Mouse (Mus musculus) limb, embryonic 10.5 days (tissue): ENCODE results near the gene Akt1s1. TPM values are rescaled to one million over a fixed set of nuclear protein-coding genes. Genes with fewer than 3 reads are reported as not detected.

Source experiments
- DNase-seq: peaks from one replicate; pipeline ENCODE4 v3.0.0-alpha.2; 2017; ENCODE audit warnings: low spot score
- H3K27ac ChIP-seq: fragments of 300-500 bp; sonication (generic); 2 replicates; pipeline ENCODE4 v1.5.1; 2016; ENCODE audit warnings: mild to moderate bottlenecking
- H3K27me3 ChIP-seq: fragments of 300-500 bp; sonication (generic); 2 replicates; pipeline ENCODE4 v1.6.1; 2016; ENCODE audit warnings: low read depth, mild to moderate bottlenecking; ENCODE audit not compliant: poor library complexity, severe bottlenecking
- H3K36me3 ChIP-seq: fragments of 300-500 bp; sonication (generic); 2 replicates; pipeline ENCODE4 v1.6.1; 2016; ENCODE audit warnings: mild to moderate bottlenecking, moderate library complexity
- H3K4me1 ChIP-seq: fragments of 300-500 bp; sonication (generic); 2 replicates; pipeline ENCODE4 v1.6.1; 2016
- H3K4me3 ChIP-seq: fragments of 300-500 bp; sonication (generic); 2 replicates; pipeline ENCODE4 v1.5.1; 2016; ENCODE audit warnings: mild to moderate bottlenecking, moderate library complexity
- H3K9me3 ChIP-seq: fragments of 300-500 bp; sonication (generic); replicated peaks from 2 replicates; pipeline ENCODE4 v1.6.1; 2016; ENCODE audit warnings: mild to moderate bottlenecking
- WGBS: fragments of 180-500 bp; shearing (Covaris S2); methylation state at CpG from one replicate; pipeline ENCODE4 v1.1.7; 2016; 5-methylcytosine and 5-hydroxymethylcytosine counted together
- microRNA counts: library from miRNA; unstranded; fragments of <30 nt; microRNA quantifications from one replicate; lab custom pipeline; 2017
- microRNA-seq: library from miRNA; unstranded; fragments of <30 nt; microRNA quantifications from one replicate; pipeline ENCODE4, GENCODE M21; 2017
- polyA plus RNA-seq: library from polyadenylated mRNA; unstranded; fragments of >200 nt; fragmentation: Nextera tagmentation; extraction: Ambion mirVana; gene quantifications from 2 replicates; pipeline ENCODE4 v1.2.1, GENCODE M21; 2016

Gene Akt1s1
- polyA plus RNA-seq, 1 experiment from 2014 or later: 99.6 TPM

GRCm38 (mm10) chr7:44892276-44892921, 43.6 kb downstream of the Akt1s1 start, which contains the start of gene Med25:
Med25 (minus strand) TSS chr7:44892712.
- Histone ChIP-seq H3K4me1 (peaks cover 43% of the 10 kb centered on the region), H3K27ac (peak within 1 kb of the TSS; percentile 98), H3K4me3 (peak within 1 kb of the TSS; percentile 88), H3K36me3 (peaks cover 38% of the 10 kb centered on the region), H3K9me3 (no peaks in the 10 kb centered on the region), H3K27me3 (no peaks in the 10 kb centered on the region)
- WGBS: 0% methylated on average over 56 of the region's 56 CpGs
- DNase-seq: peak; percentile 90

DNA sequence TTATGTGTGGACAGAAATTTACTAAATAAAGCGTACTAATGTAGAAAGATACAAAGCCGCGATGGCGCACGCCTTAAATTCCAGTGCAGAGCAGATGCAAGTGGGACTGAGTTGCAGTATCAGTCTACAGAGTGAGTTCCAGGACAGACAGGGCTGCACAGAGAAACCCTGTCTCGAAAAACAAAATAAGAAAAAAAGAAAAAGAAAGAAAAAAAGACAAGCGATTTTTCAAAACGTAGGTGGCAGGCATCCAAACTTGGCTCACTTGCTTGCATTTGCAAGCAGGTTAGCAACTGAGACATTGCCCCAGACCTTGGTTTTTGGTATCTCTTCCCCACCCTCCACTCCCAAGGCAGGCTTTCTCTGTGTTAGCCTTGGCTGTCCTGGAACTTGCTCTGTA, 44.4 kb downstream of the Akt1s1 start:
- DNase-seq: no peak
- peak overlapping the region; percentile 88 for H3K4me3 ChIP-seq
- WGBS: 42% methylated on average over 8 of the region's 8 CpGs
- H3K9me3 ChIP-seq: no peaks in the 10 kb centered on the region
- no peaks in the 10 kb centered on the region for H3K27me3 ChIP-seq
- H3K4me1 ChIP-seq: peaks cover 43% of the 10 kb centered on the region
- H3K36me3 ChIP-seq: peaks cover 32% of the 10 kb centered on the region
- H3K27ac ChIP-seq: peak overlapping the region; percentile 98

DNA sequence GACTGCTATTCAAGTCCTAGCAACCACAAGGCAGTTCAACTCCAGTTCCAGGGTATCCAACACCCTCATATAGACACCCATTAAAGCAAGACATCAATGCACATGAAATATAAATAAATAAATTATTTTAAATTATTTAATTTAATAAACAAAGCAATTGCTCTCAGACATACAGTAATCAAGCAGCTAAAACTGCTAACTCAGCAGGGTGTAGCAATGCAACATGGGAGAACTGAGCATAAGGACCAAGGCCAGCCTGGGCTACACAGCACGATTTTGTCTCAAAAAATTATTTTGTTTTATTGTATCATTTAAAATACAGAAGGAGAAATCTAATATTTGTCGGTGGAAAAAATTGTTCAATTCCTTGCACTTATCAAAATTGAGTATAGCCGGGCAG, 45.4 kb downstream of the Akt1s1 start:
- Histone ChIP-seq H3K27me3 (no peaks in the 10 kb centered on the region), H3K27ac (no peak overlapping the region), H3K36me3 (peaks cover 32% of the 10 kb centered on the region), H3K4me3 (no peak overlapping the region), H3K4me1 (peaks cover 52% of the 10 kb centered on the region), H3K9me3 (no peaks in the 10 kb centered on the region)
- no peak for DNase-seq
- WGBS: 87% methylated on average over 3 of the region's 3 CpGs

DNA sequence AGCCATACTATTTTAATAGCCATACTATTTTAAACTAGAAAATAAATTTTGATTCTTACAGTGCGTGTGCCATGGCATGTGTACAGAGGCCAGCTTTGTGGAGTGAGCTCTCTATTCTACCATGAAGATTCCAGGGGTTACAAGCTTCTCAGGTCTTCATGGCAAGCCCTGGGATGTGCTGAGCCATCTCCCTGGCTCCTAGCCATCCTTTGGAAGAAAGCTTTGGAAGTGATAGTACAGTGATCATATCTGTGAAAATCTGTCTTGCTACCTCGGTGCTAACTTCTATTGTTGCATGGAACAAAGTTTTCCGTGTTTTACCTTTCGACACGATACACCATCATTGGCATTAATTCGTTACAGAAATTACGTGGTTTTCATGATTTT, 46.4 kb downstream of the Akt1s1 start:
- peaks cover 52% of the 10 kb centered on the region for H3K4me1 ChIP-seq
- H3K9me3 ChIP-seq: no peaks in the 10 kb centered on the region
- peak overlapping the region; percentile 91 for H3K27ac ChIP-seq
- H3K4me3 ChIP-seq: peak overlapping the region; percentile 66
- WGBS: 78% methylated on average over 7 of the region's 7 CpGs
- peaks cover 34% of the 10 kb centered on the region for H3K36me3 ChIP-seq
- H3K27me3 ChIP-seq: no peaks in the 10 kb centered on the region
- DNase-seq: no peak

DNA sequence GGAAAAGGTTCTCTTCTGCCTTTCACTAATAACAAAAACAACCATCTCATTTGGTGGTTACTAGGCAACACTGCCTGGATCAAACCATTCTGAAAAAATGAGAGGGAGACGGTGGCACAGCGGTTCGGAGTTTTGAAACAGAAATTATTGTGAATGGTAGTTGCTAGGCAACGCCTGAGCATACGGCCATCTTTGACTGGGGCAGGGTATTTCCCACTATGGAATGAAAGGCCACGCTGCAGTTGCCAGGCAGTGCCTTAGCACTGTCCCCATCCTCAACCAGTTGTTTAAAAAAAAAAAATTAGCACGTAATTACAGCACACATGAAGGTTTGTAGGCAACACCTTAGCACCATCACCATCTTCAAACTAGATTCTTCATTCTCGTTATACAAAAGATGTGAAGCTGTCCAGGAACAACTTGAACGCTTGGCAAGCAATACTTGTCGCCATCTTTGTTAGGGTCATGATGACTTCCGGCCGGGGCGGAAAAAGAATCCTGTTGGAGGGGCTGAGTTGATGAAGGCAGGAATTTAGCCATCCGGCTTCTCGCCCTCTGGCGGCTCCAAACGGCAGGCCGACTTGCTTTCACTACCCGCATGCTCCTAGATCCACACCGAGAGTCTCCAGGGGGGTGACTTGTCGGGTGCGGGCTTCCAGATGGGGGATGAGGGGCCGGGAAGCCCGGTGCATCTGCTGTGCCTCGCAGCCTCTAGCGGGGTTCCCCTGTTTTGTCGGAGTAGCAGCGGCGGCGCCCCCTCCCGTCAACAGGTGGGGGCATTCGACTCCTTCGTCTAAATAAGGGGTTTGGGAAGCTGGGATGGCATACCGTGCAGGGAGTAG, 47.0 kb downstream of the Akt1s1 start, which contains the start of gene Fuz:
TSS of gene Fuz (plus strand) at position 487 of the 842 bp plus-strand sequence.
- Histone ChIP-seq H3K4me1 (peaks cover 50% of the 10 kb centered on the region), H3K4me3 (peak within 1 kb of the TSS; percentile 66), H3K9me3 (no peaks in the 10 kb centered on the region), H3K27ac (peak within 1 kb of the TSS; percentile 91), H3K36me3 (peaks cover 34% of the 10 kb centered on the region), H3K27me3 (no peaks in the 10 kb centered on the region)
- WGBS: 2% methylated on average over 34 of the region's 34 CpGs
- DNase-seq: peak; percentile 91

DNA sequence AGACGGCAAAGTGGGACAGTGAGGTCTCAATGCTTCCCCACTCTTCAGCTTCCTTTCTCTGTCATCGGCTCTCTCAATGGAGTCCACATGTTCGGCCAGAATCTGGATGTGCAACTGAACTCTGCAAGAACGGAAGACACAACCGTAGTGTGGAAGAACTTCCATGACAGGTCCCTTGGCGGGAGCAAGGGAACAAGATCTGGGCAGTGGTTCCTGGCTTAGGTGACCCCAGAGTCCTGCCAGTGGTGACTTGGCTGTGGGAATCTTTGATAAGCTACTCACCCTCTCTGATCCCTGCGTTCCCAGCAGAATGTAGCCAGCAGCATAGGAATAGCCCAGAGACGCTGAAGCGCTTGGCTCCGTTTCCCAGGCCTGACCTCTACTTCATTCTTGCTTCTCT, 47.7 kb downstream of the Akt1s1 start:
- Histone ChIP-seq H3K4me1 (peaks cover 50% of the 10 kb centered on the region), H3K27me3 (no peaks in the 10 kb centered on the region), H3K36me3 (peaks cover 37% of the 10 kb centered on the region), H3K9me3 (no peaks in the 10 kb centered on the region), H3K4me3 (peak overlapping the region; percentile 66), H3K27ac (peak overlapping the region; percentile 91)
- 52% methylated on average over 10 of the region's 10 CpGs for WGBS
- no peak for DNase-seq

- no peaks in the 10 kb centered on the region for H3K9me3 ChIP-seq
- H3K27me3 ChIP-seq: no peaks in the 10 kb centered on the region
- H3K4me1 ChIP-seq: peaks cover 48% of the 10 kb centered on the region
- peak; percentile 47 for DNase-seq
- WGBS: 36% methylated on average over 19 of the region's 19 CpGs
- peak overlapping the region; percentile 3 for H3K27ac ChIP-seq
- H3K4me3 ChIP-seq: peak overlapping the region; percentile 13
- H3K36me3 ChIP-seq: peaks cover 54% of the 10 kb centered on the region
Measured at GRCm38 (mm10) chr7:44898607-44899006, 49.8 kb downstream of the Akt1s1 start.

DNA sequence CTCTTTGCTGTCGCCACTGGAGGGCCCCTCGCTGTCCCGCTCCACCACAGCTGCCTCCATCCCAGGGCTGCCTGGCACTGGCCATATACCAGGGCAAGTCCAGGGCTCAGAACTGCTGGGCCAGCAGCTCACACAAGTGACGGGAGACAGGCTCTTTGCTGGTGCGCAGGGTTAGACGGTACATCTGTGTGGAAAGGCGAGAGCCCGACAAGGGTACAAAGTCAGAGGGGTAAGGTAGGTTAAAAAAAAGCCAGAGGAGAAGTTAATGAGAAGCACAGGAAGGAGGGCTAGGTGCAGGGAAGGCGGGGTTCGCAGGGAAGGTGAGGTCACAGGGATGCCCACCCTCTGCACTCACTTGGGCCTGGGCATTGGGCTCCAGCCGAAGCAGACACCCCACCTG, 51.8 kb downstream of the Akt1s1 start:
- Histone ChIP-seq H3K27me3 (no peaks in the 10 kb centered on the region), H3K4me3 (no peak overlapping the region), H3K27ac (0 out of 2 replicates have a peak overlapping the region, but pooled peaks have one; percentile 71), H3K36me3 (peaks cover 74% of the 10 kb centered on the region), H3K9me3 (no peaks in the 10 kb centered on the region), H3K4me1 (peaks cover 40% of the 10 kb centered on the region)
- DNase-seq: no peak
- 85% methylated on average over 11 of the region's 11 CpGs for WGBS

- peaks cover 81% of the 10 kb centered on the region for H3K36me3 ChIP-seq
Measured at GRCm38 (mm10) chr7:44901230-44901722, 52.5 kb downstream of the Akt1s1 start.

More at GRCm38 (mm10) chr7:44901230-44901722, 52.5 kb downstream of the Akt1s1 start:
- DNase-seq: peak; percentile 85
- Histone ChIP-seq H3K27ac (peak overlapping the region; percentile 71), H3K27me3 (no peaks in the 10 kb centered on the region), H3K4me3 (peak overlapping the region; percentile 44), H3K9me3 (no peaks in the 10 kb centered on the region), H3K4me1 (peaks cover 37% of the 10 kb centered on the region)
- WGBS: 18% methylated on average over 21 of the region's 21 CpGs

MicroRNA genes within 50 kb of the gene (microRNA counts, 519-probe panel; counts per million panel counts)
- microRNA mmu-miR-707 (lab: Ali Mortazavi, UCI): 684 counts per million, percentile 72 among the panel's probes with 10 or more counts

Small RNA genes lying within 50 kb of the gene (microRNA-seq; reads per million reads assigned to microRNA genes)
- gene Mir707: not detected

Other genes with a start within 250 kb of the Akt1s1 start
- gene Myh14, start 178.1 kb upstream of the Akt1s1 start, polyA plus RNA-seq: 0.63 and 1.8 TPM in 2 replicates
- gene Izumo2, start 140.2 kb upstream of the Akt1s1 start, polyA plus RNA-seq: not detected in 2 replicates
- gene Vrk3, start 100.6 kb upstream of the Akt1s1 start, polyA plus RNA-seq: 37.7 and 38.1 TPM in 2 replicates
- 2.6 and 3.1 TPM in 2 replicates for gene Zfp473, start 97.9 kb upstream of the Akt1s1 start, polyA plus RNA-seq
- 174 and 181 TPM in 2 replicates for gene Nup62, start 32.9 kb upstream of the Akt1s1 start, polyA plus RNA-seq
- 0.89 and 0.94 TPM in 2 replicates for gene Il4i1, start 32.6 kb upstream of the Akt1s1 start, polyA plus RNA-seq
- 3.1 and 3.4 TPM in 2 replicates for gene Atf5, start 32.3 kb upstream of the Akt1s1 start, polyA plus RNA-seq
- 71.4 and 75.2 TPM in 2 replicates for gene Tbc1d17, start 88 bp downstream of the Akt1s1 start, polyA plus RNA-seq
- gene Pnkp, start 8.1 kb downstream of the Akt1s1 start, polyA plus RNA-seq: 37.5 and 43.1 TPM in 2 replicates
- 434 and 504 TPM in 2 replicates for gene Ptov1, start 20.8 kb downstream of the Akt1s1 start, polyA plus RNA-seq
- 140 and 145 TPM in 2 replicates for gene Med25, start 43.7 kb downstream of the Akt1s1 start, polyA plus RNA-seq
- 14.8 and 20.0 TPM in 2 replicates for gene Fuz, start 47.1 kb downstream of the Akt1s1 start, polyA plus RNA-seq
- gene Ap2a1, start 80.5 kb downstream of the Akt1s1 start, polyA plus RNA-seq: 78.7 and 85.3 TPM in 2 replicates
- 0.14 and 0.18 TPM in 2 replicates for gene Tsks, start 94.2 kb downstream of the Akt1s1 start, polyA plus RNA-seq
- 11.4 and 18.8 TPM in 2 replicates for gene Cpt1c, start 125.9 kb downstream of the Akt1s1 start, polyA plus RNA-seq
- gene Prmt1, start 137.6 kb downstream of the Akt1s1 start, polyA plus RNA-seq: 979 and 1,027 TPM in 2 replicates
- gene Irf3, start 148.7 kb downstream of the Akt1s1 start, polyA plus RNA-seq: 74.7 and 75.0 TPM in 2 replicates
- gene Bcl2l12, start 149.7 kb downstream of the Akt1s1 start, polyA plus RNA-seq: 89.7 and 92.2 TPM in 2 replicates
- gene Scaf1, start 167.4 kb downstream of the Akt1s1 start, polyA plus RNA-seq: 47.8 and 50.6 TPM in 2 replicates
- gene Rras, start 169.0 kb downstream of the Akt1s1 start, polyA plus RNA-seq: 15.6 and 18.3 TPM in 2 replicates
- 16.3 and 18.1 TPM in 2 replicates for gene Prr12, start 203.9 kb downstream of the Akt1s1 start, polyA plus RNA-seq
- gene Nosip, start 213.4 kb downstream of the Akt1s1 start, polyA plus RNA-seq: 80.4 and 81.2 TPM in 2 replicates
- 16.8 and 24.8 TPM in 2 replicates for gene Prrg2, start 213.7 kb downstream of the Akt1s1 start, polyA plus RNA-seq
- 175 and 210 TPM in 2 replicates for gene Rcn3, start 243.2 kb downstream of the Akt1s1 start, polyA plus RNA-seq